10 mouse cellular contexts compared by ENCODE assay signal in the genomic region with DNA sequence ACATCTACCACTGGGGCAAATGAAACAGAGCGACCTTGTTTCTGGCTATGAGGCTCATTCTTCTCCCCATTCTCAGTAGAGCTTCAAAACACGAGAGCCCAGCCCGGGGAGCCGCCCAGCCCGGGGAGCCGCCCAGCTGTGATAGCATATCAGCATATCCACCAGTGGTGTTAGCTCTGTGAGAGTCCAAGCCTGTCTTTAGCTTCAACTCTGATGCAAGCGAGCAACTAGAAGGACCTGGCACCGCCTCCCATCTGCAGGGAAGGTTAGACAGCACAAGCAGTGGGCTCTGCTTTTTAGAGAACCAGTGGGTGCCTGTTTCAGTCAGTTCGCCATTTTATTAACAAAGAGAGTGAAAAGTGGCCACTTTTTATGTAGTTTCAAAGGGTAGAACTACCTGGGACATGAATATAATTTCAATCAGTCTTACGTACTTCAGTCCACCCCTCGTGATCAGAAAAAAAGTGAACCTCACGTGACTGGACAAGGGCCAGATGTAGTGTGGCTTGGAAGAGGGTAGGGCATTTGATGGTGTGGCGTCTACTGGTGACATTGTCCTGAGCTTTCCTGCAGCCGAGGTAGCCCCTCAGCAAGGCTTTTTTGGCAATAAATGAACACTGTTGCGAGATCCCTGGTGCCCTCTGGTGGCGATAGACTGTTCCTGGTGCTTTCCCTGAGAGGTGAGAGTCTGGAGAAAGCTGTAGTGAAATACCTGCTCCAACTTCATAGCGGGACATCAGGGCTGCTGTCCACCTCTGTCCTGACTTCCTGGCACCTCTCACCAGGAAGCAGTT.
DNase-seq lines count a peak whose midpoint lies in the region; ATAC-seq and TF ChIP-seq lines count a peak whose summit lies in the region.
"Had no signal": no experiment of that assay in that cellular context is flagged by ENCODE, and none has a peak within 500 bp of the region (broad histone marks: within the 10 kb centered on the region; RNA-seq: fewer than 3 reads in every experiment).

No protein-coding gene starts in this region.

- ATAC-seq in embryonic facial prominence, embryonic 14.5 days (ENCODE audit: low read depth): no peak
- ATAC-seq in hindbrain, embryonic 16.5 days: peak; percentile 32; the same call in 1 of the 2 replicates
- 0 out of 2 replicates have a peak, but pooled peaks have one; percentile 24 for ATAC-seq in liver, embryonic 12.5 days
- no peak for ATAC-seq in megakaryocyte, adult 5-6 weeks (ENCODE audit: poor library complexity, severe bottlenecking)

- 39% methylated on average over 17 of the region's 17 CpGs for WGBS in lung, adult 2 months
- WGBS in embryonic facial prominence, embryonic 14.5 days: 44% methylated on average over 17 of the region's 17 CpGs
- 42% methylated on average over 17 of the region's 17 CpGs for WGBS in hindbrain, embryonic 16.5 days
- 33% methylated on average over 17 of the region's 17 CpGs for WGBS in liver, embryonic 12.5 days (ENCODE audit: insufficient replicate concordance)

- H3K9me3 ChIP-seq in embryonic facial prominence, embryonic 14.5 days (ENCODE audit: control insufficient read depth, low read length): no peaks in the 10 kb centered on the region
- H3K9me3 ChIP-seq in hindbrain, embryonic 16.5 days (ENCODE audit: control insufficient read depth, low read length): no peaks in the 10 kb centered on the region
- no peaks in the 10 kb centered on the region for H3K9me3 ChIP-seq in liver, embryonic 12.5 days (replicated peaks)

- peak; percentile 12 for DNase-seq in lung, adult 2 months
- no peak for DNase-seq in lung, postnatal 25 days (ENCODE audit: low spot score)
- DNase-seq in adrenal gland, postnatal 25 days: peak; percentile 44
- DNase-seq in embryonic facial prominence, embryonic 14.5 days (ENCODE audit: low spot score): peak; percentile 56
- peak; percentile 15 for DNase-seq in retina, adult 2 months (ENCODE audit: low read depth, low spot score)

- H3K9ac ChIP-seq in embryonic facial prominence, embryonic 14.5 days (ENCODE audit: low read depth, low read length): no peak overlapping the region
- H3K9ac ChIP-seq in hindbrain, embryonic 16.5 days (ENCODE audit: low read depth, low read length): no peak overlapping the region
- no peak overlapping the region for H3K9ac ChIP-seq in liver, embryonic 12.5 days

- no peaks in the 10 kb centered on the region for H3K36me3 ChIP-seq in embryonic facial prominence, embryonic 14.5 days (ENCODE audit: control insufficient read depth, insufficient read depth, low read length)
- no peaks in the 10 kb centered on the region for H3K36me3 ChIP-seq in hindbrain, embryonic 16.5 days (ENCODE audit: control insufficient read depth, insufficient read depth, low read length)
- no peaks in the 10 kb centered on the region for H3K36me3 ChIP-seq in liver, embryonic 12.5 days

- H3K4me2 ChIP-seq in embryonic facial prominence, embryonic 14.5 days (ENCODE audit: low read depth, low read length): no peak overlapping the region
- H3K4me2 ChIP-seq in hindbrain, embryonic 16.5 days (ENCODE audit: low read length): peak overlapping the region; percentile 41
- no peak overlapping the region for H3K4me2 ChIP-seq in liver, embryonic 12.5 days

- no peaks in the 10 kb centered on the region for H3K27me3 ChIP-seq in embryonic facial prominence, embryonic 14.5 days (replicated peaks; ENCODE audit: control insufficient read depth, insufficient read depth, low read length)
- H3K27me3 ChIP-seq in hindbrain, embryonic 16.5 days (replicated peaks; ENCODE audit: control insufficient read depth, insufficient read depth, low read length): no peaks in the 10 kb centered on the region
- no peaks in the 10 kb centered on the region for H3K27me3 ChIP-seq in liver, embryonic 12.5 days (replicated peaks)

- no peak overlapping the region for H3K27ac ChIP-seq in embryonic facial prominence, embryonic 14.5 days (replicated peaks; ENCODE audit: low read depth, low read length)
- no peak overlapping the region for H3K27ac ChIP-seq in hindbrain, embryonic 16.5 days (ENCODE audit: low read depth, low read length)
- H3K27ac ChIP-seq in liver, embryonic 12.5 days: no peak overlapping the region

- no peaks in the 10 kb centered on the region for H3K4me1 ChIP-seq in lung, adult 2 months (ENCODE audit: control insufficient read depth, insufficient read depth, low read length)
- no peaks in the 10 kb centered on the region for H3K4me1 ChIP-seq in embryonic facial prominence, embryonic 14.5 days (ENCODE audit: control insufficient read depth, insufficient read depth, low read length)
- H3K4me1 ChIP-seq in hindbrain, embryonic 16.5 days (ENCODE audit: control insufficient read depth, insufficient read depth, low read depth, low read length): peaks cover 10% of the 10 kb centered on the region
- peaks cover 6% of the 10 kb centered on the region; the same call in 1 of the 2 replicates for H3K4me1 ChIP-seq in liver, embryonic 12.5 days

- H3K4me3 ChIP-seq in lung, adult 2 months (replicated peaks; ENCODE audit: extremely low read depth, low read depth, low read length): no peak overlapping the region
- no peak overlapping the region for H3K4me3 ChIP-seq in embryonic facial prominence, embryonic 14.5 days (ENCODE audit: low read depth, low read length)
- no peak overlapping the region for H3K4me3 ChIP-seq in hindbrain, embryonic 16.5 days (ENCODE audit: low read length)
- H3K4me3 ChIP-seq in liver, embryonic 12.5 days: no peak overlapping the region
- H3K4me3 ChIP-seq: erythroblast, embryonic 14.5 days; myocyte had no signal

- TF ChIP-seq CTCF in lung, adult 2 months (IDR thresholded peaks at IDR 0.05; ENCODE audit: insufficient read depth, low read length): peak; percentile 54

- no peak for TF ChIP-seq POLR2A in lung, adult 2 months (IDR thresholded peaks at IDR 0.05; ENCODE audit: borderline replicate concordance, extremely low read depth, low read depth, low read length)

Comparison
In these comparisons a context has a peak if more than half of its experiments do, and no peak if none do; other contexts are left out.
1. ATAC-seq: peak in hindbrain, embryonic 16.5 days (single experiment) and liver, embryonic 12.5 days (single experiment); none in embryonic facial prominence, embryonic 14.5 days (single experiment) and megakaryocyte, adult 5-6 weeks (single experiment).